Mouse (Mus musculus): Measurements from ENCODE around the gene St6galnac5. TPM values are rescaled to one million over a fixed set of nuclear protein-coding genes. Genes with fewer than 3 reads are reported as not detected.

St6galnac5 gene
- total and polyA plus RNA-seq, 2 experiments from 2014 or later: 14.9 to 18.1 TPM

GRCm38 (mm10) chr3:152907087-152907486 lies 75.0 kb downstream of the St6galnac5 start:
- no peak overlapping the region for H3K9ac ChIP-seq (replicated peaks; ENCODE audit: low read length, poor library complexity, severe bottlenecking)
- no peak overlapping the region for H3K4me3 ChIP-seq (ENCODE audit: low read depth, low read length)
- no peaks in the 10 kb centered on the region for H3K36me3 ChIP-seq (ENCODE audit: insufficient read depth, low read length)
- TF ChIP-seq CTCF (IDR thresholded peaks at IDR 0.05): no peak
- H3K4me1 ChIP-seq (ENCODE audit: insufficient read depth, low read length): peaks cover 3% of the 10 kb centered on the region; the same call in 1 of the 2 replicates
- DNase-seq (ENCODE audit: low spot score): no peak
- H3K27me3 ChIP-seq (ENCODE audit: insufficient read depth, low read length): no peaks in the 10 kb centered on the region
- no peak overlapping the region for H3K4me2 ChIP-seq (ENCODE audit: low read depth, low read length, poor library complexity, severe bottlenecking)
- 77% methylated on average over 5 of the region's 5 CpGs for WGBS
- ATAC-seq (ENCODE audit: low FRiP score): no peak
- H3K9me3 ChIP-seq (ENCODE audit: low read length): no peaks in the 10 kb centered on the region
- no peak overlapping the region for H3K27ac ChIP-seq (ENCODE audit: low read depth, low read length)

- Histone ChIP-seq H3K36me3 (ENCODE audit: insufficient read depth, low read length) (no peaks in the 10 kb centered on the region), H3K9me3 (ENCODE audit: low read length) (no peaks in the 10 kb centered on the region), H3K4me3 (ENCODE audit: low read depth, low read length) (no peak overlapping the region), H3K9ac (replicated peaks; ENCODE audit: low read length, poor library complexity, severe bottlenecking) (no peak overlapping the region), H3K27me3 (ENCODE audit: insufficient read depth, low read length) (no peaks in the 10 kb centered on the region), H3K4me2 (ENCODE audit: low read depth, low read length, poor library complexity, severe bottlenecking) (no peak overlapping the region), H3K27ac (ENCODE audit: low read depth, low read length) (no peak overlapping the region), H3K4me1 (ENCODE audit: insufficient read depth, low read length) (peaks cover 3% of the 10 kb centered on the region; the same call in 1 of the 2 replicates)
- DNase-seq (ENCODE audit: low spot score) (no peak), ATAC-seq (ENCODE audit: low FRiP score) (no peak)
- 33% methylated on average over 10 of the region's 10 CpGs for WGBS
- TF ChIP-seq CTCF (IDR thresholded peaks at IDR 0.05): no peak
Observed at GRCm38 (mm10) chr3:152905800-152906199, 76.2 kb downstream of the St6galnac5 start.

- 90% methylated on average over 10 of the region's 10 CpGs for WGBS
- DNase-seq (ENCODE audit: low spot score): no peak
- Histone ChIP-seq H3K27ac (ENCODE audit: low read depth, low read length) (no peak overlapping the region), H3K27me3 (ENCODE audit: insufficient read depth, low read length) (no peaks in the 10 kb centered on the region), H3K36me3 (ENCODE audit: insufficient read depth, low read length) (no peaks in the 10 kb centered on the region), H3K4me2 (ENCODE audit: low read depth, low read length, poor library complexity, severe bottlenecking) (no peak overlapping the region), H3K9ac (replicated peaks; ENCODE audit: low read length, poor library complexity, severe bottlenecking) (no peak overlapping the region), H3K4me1 (ENCODE audit: insufficient read depth, low read length) (peaks cover 3% of the 10 kb centered on the region; the same call in 1 of the 2 replicates), H3K4me3 (ENCODE audit: low read depth, low read length) (no peak overlapping the region), H3K9me3 (ENCODE audit: low read length) (no peaks in the 10 kb centered on the region)
- no peak for TF ChIP-seq CTCF (IDR thresholded peaks at IDR 0.05)
- ATAC-seq (ENCODE audit: low FRiP score): no peak
Observed at GRCm38 (mm10) chr3:152905026-152905425, 77.0 kb downstream of the St6galnac5 start.

- Histone ChIP-seq H3K4me2 (ENCODE audit: low read depth, low read length, poor library complexity, severe bottlenecking) (no peak overlapping the region), H3K9ac (replicated peaks; ENCODE audit: low read length, poor library complexity, severe bottlenecking) (no peak overlapping the region), H3K4me3 (ENCODE audit: low read depth, low read length) (no peak overlapping the region), H3K4me1 (ENCODE audit: insufficient read depth, low read length) (no peaks in the 10 kb centered on the region), H3K36me3 (ENCODE audit: insufficient read depth, low read length) (no peaks in the 10 kb centered on the region), H3K27ac (ENCODE audit: low read depth, low read length) (no peak overlapping the region), H3K27me3 (ENCODE audit: insufficient read depth, low read length) (no peaks in the 10 kb centered on the region), H3K9me3 (ENCODE audit: low read length) (no peaks in the 10 kb centered on the region)
- DNase-seq (ENCODE audit: low spot score) (no peak), ATAC-seq (ENCODE audit: low FRiP score) (no peak)
- TF ChIP-seq CTCF (IDR thresholded peaks at IDR 0.05): no peak
- WGBS: 96% methylated on average over 9 of the region's 9 CpGs
Observed at GRCm38 (mm10) chr3:152898906-152899305, 83.1 kb downstream of the St6galnac5 start.

DNA sequence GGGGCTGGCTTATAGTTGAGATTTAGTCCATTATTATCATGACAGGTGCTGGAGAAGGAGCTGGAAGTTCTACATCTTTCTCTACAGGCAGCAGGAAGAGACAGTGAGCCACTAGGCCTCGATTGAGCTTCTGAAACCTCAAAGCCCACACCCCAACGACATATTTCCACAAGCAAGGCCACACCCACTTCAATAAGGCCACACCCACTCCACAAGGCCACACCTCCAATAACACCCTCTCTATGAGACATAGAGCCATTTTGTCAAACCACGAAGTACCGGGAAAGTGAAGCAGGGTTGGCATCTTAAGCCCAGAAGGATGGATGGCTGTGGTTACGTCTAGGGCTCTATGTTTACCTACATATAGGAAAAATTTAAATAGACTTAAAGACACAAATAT lies 84.8 kb downstream of the St6galnac5 start:
- Histone ChIP-seq H3K36me3 (ENCODE audit: insufficient read depth, low read length) (no peaks in the 10 kb centered on the region), H3K9ac (replicated peaks; ENCODE audit: low read length, poor library complexity, severe bottlenecking) (no peak overlapping the region), H3K4me2 (ENCODE audit: low read depth, low read length, poor library complexity, severe bottlenecking) (no peak overlapping the region), H3K4me3 (ENCODE audit: low read depth, low read length) (no peak overlapping the region), H3K27me3 (ENCODE audit: insufficient read depth, low read length) (no peaks in the 10 kb centered on the region), H3K9me3 (ENCODE audit: low read length) (no peaks in the 10 kb centered on the region), H3K27ac (ENCODE audit: low read depth, low read length) (no peak overlapping the region), H3K4me1 (ENCODE audit: insufficient read depth, low read length) (no peaks in the 10 kb centered on the region)
- ATAC-seq (ENCODE audit: low FRiP score) (no peak), DNase-seq (ENCODE audit: low spot score) (no peak)
- WGBS: 84% methylated on average over 5 of the region's 5 CpGs
- TF ChIP-seq CTCF (IDR thresholded peaks at IDR 0.05): no peak

GRCm38 (mm10) chr3:152896111-152896510 lies 85.9 kb downstream of the St6galnac5 start:
- H3K9ac ChIP-seq (replicated peaks; ENCODE audit: low read length, poor library complexity, severe bottlenecking): no peak overlapping the region
- DNase-seq (ENCODE audit: low spot score) (no peak), ATAC-seq (ENCODE audit: low FRiP score) (no peak)
- no peak overlapping the region for H3K4me3 ChIP-seq (ENCODE audit: low read depth, low read length)
- no peak overlapping the region for H3K27ac ChIP-seq (ENCODE audit: low read depth, low read length)
- no peaks in the 10 kb centered on the region for H3K9me3 ChIP-seq (ENCODE audit: low read length)
- no peak overlapping the region for H3K4me2 ChIP-seq (ENCODE audit: low read depth, low read length, poor library complexity, severe bottlenecking)
- WGBS: 76% methylated on average over 3 of the region's 3 CpGs
- H3K4me1 ChIP-seq (ENCODE audit: insufficient read depth, low read length): no peaks in the 10 kb centered on the region
- H3K36me3 ChIP-seq (ENCODE audit: insufficient read depth, low read length): no peaks in the 10 kb centered on the region
- no peaks in the 10 kb centered on the region for H3K27me3 ChIP-seq (ENCODE audit: insufficient read depth, low read length)
- TF ChIP-seq CTCF (IDR thresholded peaks at IDR 0.05): no peak

Data from midbrain, postnatal 0 days (tissue).